Mouse (Mus musculus) G1E (cell line): ENCODE data around the gene Mdm2.

Experiments used
- CTCF ChIP-seq: IDR thresholded peaks from 2 replicates; pipeline ENCODE4 v1.5.1; 2012; ENCODE audit warnings: low read depth, low read length, inconsistent platforms, mixed read lengths
- GATA1 ChIP-seq: IDR thresholded peaks from 2 replicates; pipeline ENCODE4 v1.6.1; 2012; ENCODE audit warnings: borderline replicate concordance, low read length, inconsistent platforms, mixed read lengths

GRCm38 (mm10) chr10:117649292-117650041 is 61.1 kb downstream of the Mdm2 start:
- TF ChIP-seq CTCF (no peak), GATA1 (no peak)
